Mouse (Mus musculus): Measurements from ENCODE around the gene Mlxip.

- TF ChIP-seq CTCF (IDR thresholded peaks at IDR 0.05; ENCODE audit: low read depth), result no peak
- TF ChIP-seq EP300 (IDR thresholded peaks at IDR 0.05; ENCODE audit: low read depth), result no peak
These were observed 15.9 kb upstream of the Mlxip start for GRCm38 (mm10) chr5:123378712-123379111.
